Mouse (Mus musculus): ENCODE data around the gene Plcg2.

Plcg2 gene

GRCm38 (mm10) chr8:117488246-117489005 is 9.7 kb upstream of the Plcg2 start:
- DNase-seq, result no peak

DNA sequence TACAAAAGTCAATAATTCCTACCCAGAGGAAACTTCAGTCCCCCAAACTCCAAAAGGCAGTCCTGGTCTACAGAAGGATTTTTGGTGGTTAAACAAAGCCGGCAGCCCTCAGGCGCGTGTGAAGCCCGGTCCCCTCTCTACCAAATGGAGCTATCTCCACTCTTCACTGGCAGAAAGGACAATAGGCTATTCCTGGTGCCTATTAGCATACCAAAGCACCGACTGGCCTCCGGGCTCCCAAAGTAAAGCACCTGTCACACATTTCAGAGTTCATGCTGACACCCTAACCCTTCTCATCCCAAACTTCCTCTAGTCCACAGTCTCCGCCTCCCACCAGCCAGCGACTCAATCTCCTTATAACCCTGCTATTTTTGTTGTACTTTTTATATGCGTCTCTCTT is 4.5 kb upstream of the Plcg2 start:
- DNase-seq, result no peak

DNA sequence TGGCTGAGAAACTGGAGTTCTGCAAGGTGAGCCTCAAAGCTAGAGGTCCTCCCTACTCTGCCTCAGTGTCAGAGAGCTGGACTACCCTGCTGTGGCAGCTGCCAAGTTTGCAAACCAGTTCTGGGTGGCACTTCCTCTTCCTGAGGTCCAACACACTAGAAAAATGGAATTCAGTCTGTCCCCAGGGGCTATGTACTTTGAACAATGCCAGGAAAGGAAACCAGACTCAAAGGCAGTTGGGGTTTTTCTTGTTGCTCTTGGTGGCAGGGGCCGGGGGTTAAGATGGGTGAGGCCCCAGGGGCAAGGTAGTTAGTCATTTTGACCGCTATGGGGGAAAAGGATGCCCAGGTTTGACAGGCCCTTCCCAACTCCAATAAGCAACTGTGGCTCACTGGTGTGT is 3.2 kb upstream of the Plcg2 start:
- no peak for DNase-seq

DNA sequence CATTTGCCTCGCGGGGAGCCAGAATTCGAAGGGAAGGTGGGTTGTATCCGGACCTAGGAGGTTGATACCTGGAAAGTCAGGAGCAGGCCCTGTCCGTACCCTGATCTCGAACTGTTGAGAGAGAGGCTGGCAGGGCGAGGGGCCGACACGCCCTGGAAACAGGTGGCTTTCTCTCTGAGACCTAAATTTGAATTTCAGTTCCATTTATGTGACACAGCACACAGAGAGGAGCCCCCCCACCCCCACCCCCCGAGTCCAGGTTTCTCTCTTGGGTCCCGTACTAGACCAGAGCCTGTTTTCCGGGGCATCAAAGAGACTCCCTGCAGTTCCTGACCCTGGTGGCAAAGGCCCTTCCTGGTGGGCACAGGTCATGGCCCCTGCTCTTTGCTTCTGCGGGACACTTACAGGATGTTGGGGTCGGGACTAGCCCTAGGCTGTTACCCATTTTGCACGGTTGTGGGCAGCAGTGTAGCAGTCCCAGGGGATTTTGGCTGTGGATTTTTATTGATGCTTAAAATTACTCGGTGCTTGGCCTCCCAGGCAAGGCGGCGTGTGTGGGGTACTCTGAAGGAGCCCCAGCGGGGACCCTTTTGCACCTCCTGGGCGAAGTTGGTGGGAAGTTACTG is 937 bp downstream of the Plcg2 start:
- DNase-seq, result peak; percentile 39

GRCm38 (mm10) chr8:117500232-117500823 is 2.2 kb downstream of the Plcg2 start:
- DNase-seq, result no peak

- DNase-seq, result no peak
These were observed 3.2 kb downstream of the Plcg2 start for GRCm38 (mm10) chr8:117501323-117501722.

GRCm38 (mm10) chr8:117503405-117504069 is 5.4 kb downstream of the Plcg2 start:
- DNase-seq, result no peak

DNA sequence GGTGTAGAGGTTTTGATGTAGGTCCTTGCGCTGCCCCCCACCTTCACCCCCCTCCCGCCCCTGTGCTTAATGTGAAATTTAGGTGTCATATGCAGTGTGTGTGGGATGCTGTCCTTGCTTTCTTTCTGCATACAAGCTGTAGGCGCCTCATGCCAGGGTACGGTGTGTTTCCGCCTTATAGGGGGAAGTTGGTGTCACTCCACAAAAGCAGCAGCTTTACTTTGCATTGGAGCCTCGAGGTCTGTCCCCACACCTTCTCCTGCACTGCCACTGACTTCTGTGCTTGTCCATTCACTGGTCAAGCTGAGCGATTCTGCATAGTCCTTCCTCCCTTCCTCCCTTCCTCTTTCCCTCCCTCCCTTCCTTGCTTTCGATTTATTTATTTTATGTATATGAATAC is 9.6 kb downstream of the Plcg2 start:
- no peak for DNase-seq

DNA sequence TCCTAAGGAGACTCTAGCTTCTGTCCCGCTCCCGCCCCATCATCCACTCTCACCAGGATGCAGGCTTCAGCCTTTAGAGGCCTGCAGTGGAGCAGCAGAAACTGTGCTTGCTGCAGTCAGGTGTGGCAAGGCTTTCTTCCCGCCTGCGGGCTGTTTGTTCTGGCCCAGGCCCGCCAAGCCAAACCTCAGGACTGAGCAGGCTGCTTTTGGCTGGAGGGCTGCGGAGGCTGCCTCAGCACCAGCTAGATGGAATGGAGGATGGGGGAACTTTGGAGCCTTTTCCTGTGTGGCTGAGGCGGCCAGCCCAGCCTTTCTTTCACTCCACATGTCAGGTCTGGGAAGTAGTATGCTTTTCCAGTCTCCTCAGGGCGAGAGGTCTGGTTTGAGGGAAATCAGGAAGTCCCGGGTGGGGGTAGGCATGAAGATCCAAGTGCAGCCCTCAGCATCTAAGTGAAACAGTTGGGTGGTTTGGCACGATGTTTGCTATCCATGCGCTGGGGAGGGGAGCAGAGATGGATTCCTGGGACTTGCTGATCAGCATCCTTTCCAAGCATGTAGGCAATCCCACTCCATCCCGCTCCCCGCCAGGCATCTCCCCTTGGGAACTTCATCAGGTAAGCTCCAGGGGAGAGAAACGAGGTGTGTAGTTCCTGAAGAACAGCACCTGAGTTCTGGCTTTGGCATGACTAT is 18.9 kb downstream of the Plcg2 start:
- no peak for DNase-seq

GRCm38 (mm10) chr8:117517861-117518260 is 19.8 kb downstream of the Plcg2 start:
- no peak for DNase-seq

DNA sequence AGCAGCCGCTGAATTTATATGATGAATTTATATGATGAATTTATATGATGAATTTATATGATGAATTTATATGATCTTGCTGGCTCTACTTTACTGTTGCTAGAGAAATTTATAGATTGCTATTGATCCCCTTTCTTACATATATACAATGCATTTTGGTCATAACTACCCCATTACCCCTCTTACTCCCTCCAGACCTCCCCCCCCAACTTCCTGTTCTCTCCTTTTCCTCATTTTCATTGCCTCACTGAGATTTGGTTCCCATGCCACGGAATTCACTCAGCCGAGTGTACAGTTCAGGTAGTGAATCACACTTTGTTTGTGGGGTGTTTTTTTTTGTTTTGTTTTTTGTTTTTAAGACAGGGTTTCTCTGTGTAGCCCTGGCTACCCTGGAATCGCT is 20.8 kb downstream of the Plcg2 start:
- no peak for DNase-seq

DNA sequence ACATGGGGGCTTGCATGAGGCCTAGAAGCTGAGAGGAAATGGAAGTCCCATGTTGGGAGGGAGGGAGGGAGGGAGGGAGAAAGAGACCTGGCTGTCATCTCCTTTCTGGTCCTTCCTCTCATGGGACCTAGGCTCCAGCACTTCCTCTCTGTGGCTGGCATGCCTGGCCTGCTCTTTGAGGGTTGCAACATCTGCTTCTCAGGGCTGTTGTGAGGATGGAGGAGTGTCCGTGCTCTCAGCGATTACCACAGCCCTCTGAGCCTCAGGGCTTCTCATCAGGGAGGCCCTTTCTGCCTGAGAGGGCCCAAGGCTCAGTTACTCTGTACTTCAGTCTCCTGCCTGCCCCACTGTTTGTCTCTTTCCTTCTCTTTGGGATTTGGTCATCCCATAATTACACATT is 28.1 kb downstream of the Plcg2 start:
- DNase-seq, result no peak

GRCm38 (mm10) chr8:117527983-117528382 is 29.9 kb downstream of the Plcg2 start:
- DNase-seq, result no peak

DNA sequence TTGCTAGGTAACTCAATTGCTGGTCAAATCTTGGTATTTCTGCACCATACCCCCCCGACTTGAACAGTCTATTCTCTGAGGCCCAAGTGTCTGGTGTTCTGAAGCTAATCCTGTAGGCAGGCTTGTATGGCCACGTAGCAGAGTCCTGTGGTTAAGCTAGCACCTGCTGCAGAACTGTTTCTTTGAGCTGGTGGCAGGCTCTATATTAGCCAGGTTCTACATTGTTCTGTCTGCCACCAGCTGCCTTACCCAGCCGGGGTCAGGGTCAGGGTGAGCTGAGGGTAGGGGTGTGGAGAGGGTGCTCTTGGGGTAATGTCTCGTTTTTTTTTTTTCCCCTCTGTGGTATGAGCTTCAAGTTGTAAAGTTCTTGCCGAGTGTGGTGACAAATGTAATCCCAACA is 31.1 kb downstream of the Plcg2 start:
- no peak for DNase-seq

DNA sequence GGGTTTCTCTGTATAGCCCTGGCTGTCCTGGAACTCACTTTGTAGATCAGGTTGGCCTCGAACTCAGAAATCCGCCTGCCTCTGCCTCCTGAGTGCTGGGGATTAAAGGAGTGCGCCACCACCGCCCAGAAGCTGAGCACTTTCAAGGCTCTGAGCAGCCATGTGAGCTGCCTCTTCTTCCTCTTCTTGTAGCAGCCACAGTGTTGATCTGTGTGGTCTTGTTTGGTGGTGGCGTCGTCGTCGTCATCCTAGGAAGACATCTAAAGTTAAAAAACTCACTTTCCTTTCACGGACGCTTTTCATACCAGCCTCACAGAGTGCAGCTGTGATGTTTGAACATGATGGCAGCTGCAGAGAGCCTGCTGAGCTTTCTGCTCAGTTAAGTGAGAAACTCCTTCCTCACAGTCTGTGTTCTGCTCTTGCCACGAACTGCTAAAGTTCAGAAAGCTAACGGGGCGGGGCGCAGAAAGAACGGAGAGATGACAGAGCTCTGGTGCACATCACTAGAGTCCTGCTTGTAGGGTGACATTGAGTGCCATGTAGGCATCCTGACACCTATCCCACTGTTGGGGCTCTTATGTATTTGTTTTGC is 34.4 kb downstream of the Plcg2 start:
- DNase-seq, result no peak

GRCm38 (mm10) chr8:117536862-117537261 is 38.8 kb downstream of the Plcg2 start:
- DNase-seq, result no peak

- DNase-seq, result no peak
These were observed 39.7 kb downstream of the Plcg2 start for GRCm38 (mm10) chr8:117537751-117538150.

DNA sequence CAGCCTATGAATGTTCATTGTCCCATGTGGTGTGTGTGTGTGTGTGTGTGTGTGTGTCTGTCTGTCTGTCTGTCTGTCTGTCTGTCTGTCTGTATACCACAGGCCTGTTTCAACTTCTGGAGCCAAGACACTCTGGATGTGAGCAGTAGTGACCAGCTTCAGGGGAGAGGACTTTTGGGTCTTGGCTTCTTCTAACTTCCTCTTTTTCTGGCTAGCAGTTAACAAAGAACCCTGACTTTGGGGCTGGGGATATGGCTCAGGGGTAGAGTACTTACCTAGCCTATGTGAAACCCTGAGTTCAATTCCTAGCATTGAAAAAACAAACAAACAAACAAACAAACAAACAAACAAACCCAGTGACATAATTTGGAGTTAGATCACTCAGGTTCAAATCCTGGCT is 44.9 kb downstream of the Plcg2 start:
- DNase-seq, result no peak

DNA sequence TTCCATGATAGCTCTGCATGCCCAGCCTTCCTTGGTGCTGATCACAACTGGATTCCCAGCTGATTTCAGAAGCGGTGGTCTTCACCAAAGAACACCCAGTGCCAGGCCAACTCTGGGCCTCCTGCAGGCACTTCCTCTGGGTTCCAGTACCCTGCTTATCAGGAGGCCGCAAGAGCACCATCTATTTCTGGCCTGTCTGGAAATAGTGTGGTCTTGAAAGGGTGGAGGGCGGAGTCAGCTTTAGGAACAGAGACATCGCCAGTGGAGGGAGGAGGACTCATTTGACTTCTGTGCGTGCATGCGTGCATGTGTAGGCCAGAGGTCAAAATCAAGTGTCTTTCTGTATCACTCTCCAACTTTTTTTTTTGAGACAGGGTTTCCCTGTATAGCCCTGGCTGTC is 45.7 kb downstream of the Plcg2 start:
- no peak for DNase-seq

GRCm38 (mm10) chr8:117545043-117545442 is 47.0 kb downstream of the Plcg2 start:
- no peak for DNase-seq

- DNase-seq, result no peak
These were observed 48.3 kb downstream of the Plcg2 start for GRCm38 (mm10) chr8:117546386-117546785.

- no peak for DNase-seq
These were observed 49.9 kb downstream of the Plcg2 start for GRCm38 (mm10) chr8:117547945-117548344.

- no peak for DNase-seq
These were observed 50.4 kb downstream of the Plcg2 start for GRCm38 (mm10) chr8:117548453-117548852.

All from embryo, embryonic 11 days (tissue).